Mouse (Mus musculus) spleen, postnatal 0 days (tissue): Measurements from ENCODE around the gene Rps28. TPM values are rescaled to one million over a fixed set of nuclear protein-coding genes. Genes with fewer than 3 reads are reported as not detected.

Source experiments
- polyA plus RNA-seq: library from polyadenylated mRNA; unstranded; fragments of >200 nt; fragmentation: Nextera tagmentation; extraction: Ambion mirVana; gene quantifications from 2 replicates; pipeline ENCODE4 v1.2.1, GENCODE M21; 2015

Gene Rps28
- polyA plus RNA-seq, result 1,075 and 1,076 TPM in 2 replicates

DNA sequence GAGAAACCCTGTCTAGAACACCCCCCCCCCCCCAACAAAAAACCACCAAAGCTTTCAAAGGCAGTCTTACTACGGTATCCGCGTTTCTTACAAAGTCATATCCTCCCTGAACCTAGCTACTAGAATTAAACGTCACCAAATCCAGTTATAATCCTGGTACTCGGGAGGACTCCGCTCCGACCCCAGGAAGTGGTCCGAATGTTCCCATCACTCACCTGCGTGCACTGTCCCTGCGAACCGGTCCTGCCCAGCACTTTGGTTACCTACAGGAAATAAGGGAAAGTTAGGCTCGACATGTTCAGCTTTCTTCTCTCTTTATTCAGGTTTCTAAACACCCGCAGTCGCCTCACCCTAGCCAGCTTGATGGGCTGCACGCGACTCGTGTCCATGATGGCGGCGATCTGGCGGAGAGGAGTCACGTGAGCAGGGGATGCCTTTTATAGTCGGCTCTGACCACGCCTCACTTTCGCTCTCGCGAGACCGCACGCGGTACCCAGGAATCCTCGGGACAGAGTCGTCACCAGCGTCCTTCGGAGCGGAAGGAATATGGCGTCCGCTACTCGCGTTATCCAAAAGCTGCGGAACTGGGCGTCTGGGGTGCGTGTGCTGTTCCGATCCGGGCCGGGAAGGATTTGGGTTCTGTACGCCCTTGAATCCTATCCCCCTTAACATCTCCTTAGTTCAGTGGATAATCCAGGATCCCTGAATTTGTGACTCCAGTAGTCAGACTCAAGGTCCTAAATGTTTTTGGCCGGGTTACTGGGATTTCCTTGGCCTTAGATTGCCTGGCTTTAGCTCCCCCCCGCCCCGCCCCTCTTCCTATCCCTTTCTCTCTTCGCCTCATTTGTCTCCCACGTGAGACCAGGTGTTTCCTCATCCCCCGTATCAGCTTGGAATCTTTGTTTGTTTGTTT, at the start of gene Rps28, which contains the start of gene Ndufa7:
Gene Rps28, minus strand, starts transcription at position 479 of the 913 bp plus-strand sequence.
Gene Ndufa7, plus strand, starts transcription at position 489 of the 913 bp plus-strand sequence.

DNA sequence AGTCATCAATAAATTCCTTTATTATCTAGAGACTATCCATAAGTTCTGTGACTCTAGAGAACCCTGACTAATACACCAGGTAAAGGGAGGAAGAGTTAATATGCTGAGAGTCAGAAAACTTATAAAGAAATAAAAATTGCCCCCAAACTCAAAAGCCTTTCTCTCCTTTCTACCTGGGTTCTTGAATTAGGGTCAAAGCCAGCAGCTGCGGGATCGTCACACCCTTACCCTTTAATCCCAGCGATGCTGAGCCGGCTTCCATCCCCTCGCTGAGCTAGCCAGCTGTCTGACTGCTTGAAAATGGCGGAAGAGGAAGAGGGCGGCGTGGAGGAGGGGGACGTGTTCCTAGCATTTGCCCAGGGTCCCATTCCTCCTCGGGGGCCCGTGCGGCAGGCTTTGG, 49.2 kb upstream of the Rps28 start, which contains the start of gene Gm7029:
Gene Gm7029, plus strand, starts transcription at position 301 of the 400 bp plus-strand sequence.

DNA sequence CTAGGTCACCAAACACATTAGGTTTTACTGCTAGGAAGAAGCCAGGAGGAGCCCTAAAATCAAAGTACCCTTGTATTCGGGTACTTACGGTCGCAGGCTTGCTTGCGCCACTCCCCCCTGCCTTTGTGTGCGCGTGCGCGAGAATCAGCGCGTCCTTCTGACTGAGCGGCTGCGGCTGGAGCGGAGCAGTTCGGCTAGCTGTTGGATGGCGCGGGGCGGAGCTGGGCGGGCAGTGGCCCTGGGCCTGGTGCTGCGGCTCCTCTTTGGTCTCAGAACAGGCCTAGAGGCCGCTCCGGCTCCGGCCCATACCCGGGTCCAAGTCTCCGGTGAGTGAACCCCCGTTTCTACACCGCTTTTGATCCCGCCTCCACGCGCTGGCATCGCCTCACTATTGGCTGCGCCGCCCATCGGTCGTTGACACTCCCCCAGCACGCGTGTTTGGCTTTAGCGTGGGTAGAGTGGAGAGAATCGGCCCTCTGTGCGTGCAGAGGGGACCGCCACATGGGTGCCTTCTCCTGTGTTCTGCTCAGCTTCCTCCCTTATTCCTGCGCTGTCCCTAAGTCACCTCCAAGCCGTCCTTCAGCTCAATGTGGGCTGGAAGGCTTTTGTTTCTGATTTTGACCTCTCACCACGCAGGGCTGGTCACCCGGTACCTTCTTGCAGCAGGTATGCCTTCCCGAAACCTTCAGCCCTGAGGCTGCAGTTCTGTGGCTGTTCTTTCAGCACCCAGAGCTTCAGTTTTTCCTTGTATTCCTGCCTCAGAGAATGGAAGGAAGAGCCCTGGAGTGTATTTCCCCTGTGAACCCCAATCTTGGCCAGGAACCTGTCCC, 18.8 kb upstream of the Rps28 start, which contains the start of gene Cd320:
Gene Cd320, plus strand, starts transcription at position 126 of the 830 bp plus-strand sequence.

DNA sequence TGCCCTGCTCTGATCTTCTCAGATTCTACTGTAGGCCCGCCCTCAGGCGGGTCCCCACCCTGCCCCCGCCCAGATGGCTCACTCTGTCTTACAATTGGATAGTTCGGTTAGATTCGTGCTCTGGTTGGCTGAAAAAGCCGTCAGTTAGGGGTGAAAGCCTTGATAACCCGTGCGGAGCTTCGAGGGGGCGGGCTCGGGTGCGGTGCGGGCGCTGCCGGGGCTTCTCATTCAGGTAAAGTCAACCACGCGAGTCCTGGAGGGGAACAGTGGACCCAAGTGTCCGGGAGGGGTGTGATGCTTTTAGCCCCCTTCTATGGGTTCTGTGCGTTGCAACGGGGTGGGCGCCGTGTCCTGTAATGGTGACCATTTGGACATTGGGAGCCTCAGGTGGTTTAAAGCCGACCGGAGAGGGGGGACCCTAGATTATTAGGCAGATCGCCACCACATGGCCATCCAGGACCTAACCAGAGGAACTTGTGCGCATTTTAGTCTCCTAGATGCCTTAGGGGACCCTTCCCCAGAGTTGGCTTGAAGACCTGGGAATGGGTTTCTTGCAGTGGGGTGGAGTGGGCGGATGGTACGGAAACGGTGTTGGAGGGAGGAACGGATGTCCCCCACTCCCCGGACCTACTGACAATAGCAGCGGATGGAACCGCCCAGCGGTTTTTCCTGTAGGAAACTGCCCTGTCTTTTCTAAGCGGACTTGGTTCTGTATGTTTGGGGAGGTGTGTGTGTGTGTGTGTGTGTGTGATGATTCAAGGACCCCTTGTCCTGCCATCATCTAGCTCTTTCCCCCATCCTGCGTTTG, 13.8 kb downstream of the Rps28 start, which contains the start of gene Kank3:
Gene Kank3, plus strand, starts transcription at position 186 of the 808 bp plus-strand sequence.

DNA sequence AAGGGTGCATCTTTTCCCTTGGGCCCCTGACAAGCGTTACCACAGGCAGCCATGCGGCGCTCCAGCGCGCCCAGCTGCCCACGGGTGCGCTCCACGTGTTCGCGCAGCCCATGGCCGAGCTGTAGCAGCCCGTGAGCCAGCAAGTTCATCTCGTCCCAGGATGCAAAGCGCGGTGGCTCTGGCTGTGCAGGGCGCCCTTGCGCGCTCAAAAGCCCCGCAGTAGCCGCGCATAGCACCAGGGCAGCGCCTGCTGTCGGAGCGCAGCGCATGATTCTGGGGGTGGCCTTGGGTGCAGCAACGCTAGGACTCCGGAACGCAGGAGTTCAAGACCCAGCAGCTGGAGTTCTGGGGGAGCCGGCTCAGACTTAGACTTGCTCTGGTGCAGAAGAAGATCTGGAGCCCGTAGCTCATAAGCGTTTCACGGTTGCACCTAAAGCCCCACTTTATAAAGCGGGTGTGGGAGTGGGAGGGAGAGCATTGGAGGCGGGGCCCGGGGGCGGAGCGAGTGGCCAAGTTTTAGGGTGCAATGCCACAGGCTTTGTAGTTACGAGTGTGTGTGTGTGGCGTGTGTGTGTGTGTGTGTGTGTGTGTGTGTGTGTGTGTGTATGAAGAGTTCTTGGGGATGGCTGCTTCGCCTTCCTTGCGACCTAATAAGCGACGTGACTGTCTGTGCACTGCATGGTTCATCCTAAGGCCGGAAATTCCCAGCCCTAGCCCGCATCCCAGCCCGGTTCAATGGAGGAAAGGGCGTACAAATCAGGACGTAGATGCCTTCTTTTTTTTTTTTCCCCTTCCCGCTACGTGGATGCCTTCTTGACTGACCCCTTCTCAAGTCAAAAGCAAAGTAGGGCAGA, 43.0 kb downstream of the Rps28 start, which contains the start of gene Angptl4:
Gene Angptl4, minus strand, starts transcription at position 707 of the 854 bp plus-strand sequence.

Other genes starting within 250 kb of the Rps28 start
- 34.5 and 34.8 TPM in 2 replicates for gene Zfp414, start 195.5 kb downstream of the Rps28 start, polyA plus RNA-seq
- gene Pram1, start 186.5 kb downstream of the Rps28 start, polyA plus RNA-seq, result 13.6 and 16.2 TPM in 2 replicates
- gene Hnrnpm, start 137.7 kb downstream of the Rps28 start, polyA plus RNA-seq, result 201 and 207 TPM in 2 replicates
- gene March2, start 105.9 kb downstream of the Rps28 start, polyA plus RNA-seq, result 242 and 248 TPM in 2 replicates
- 138 and 157 TPM in 2 replicates for gene Rab11b, start 64.0 kb downstream of the Rps28 start, polyA plus RNA-seq
- gene Angptl4, start 42.7 kb downstream of the Rps28 start, polyA plus RNA-seq, result 37.2 and 37.6 TPM in 2 replicates
- gene Kank3, start 14.0 kb downstream of the Rps28 start, polyA plus RNA-seq, result 27.7 and 41.7 TPM in 2 replicates
- gene Ndufa7, start within 50 bp of the Rps28 start, polyA plus RNA-seq, result 294 and 300 TPM in 2 replicates
- gene Cd320, start 18.5 kb upstream of the Rps28 start, polyA plus RNA-seq, result 14.3 and 19.1 TPM in 2 replicates
- not detected in 2 replicates for gene Gm7029, start 49.3 kb upstream of the Rps28 start, polyA plus RNA-seq
- 7.4 and 8.4 TPM in 2 replicates for gene Kifc1, start 66.1 kb upstream of the Rps28 start, polyA plus RNA-seq
- 0.77 and 1.2 TPM in 2 replicates for gene Platr17, start 80.6 kb upstream of the Rps28 start, polyA plus RNA-seq
- gene Daxx, start 84.9 kb upstream of the Rps28 start, polyA plus RNA-seq, result 27.0 and 29.1 TPM in 2 replicates
- 70.3 and 83.6 TPM in 2 replicates for gene Tapbp, start 91.3 kb upstream of the Rps28 start, polyA plus RNA-seq
- 11.8 and 12.6 TPM in 2 replicates for gene Zbtb22, start 91.3 kb upstream of the Rps28 start, polyA plus RNA-seq
- 16.8 and 22.9 TPM in 2 replicates for gene Rgl2, start 105.0 kb upstream of the Rps28 start, polyA plus RNA-seq
- 147 and 152 TPM in 2 replicates for gene Pfdn6, start 115.8 kb upstream of the Rps28 start, polyA plus RNA-seq
- gene Wdr46, start 116.1 kb upstream of the Rps28 start, polyA plus RNA-seq, result 20.6 and 20.9 TPM in 2 replicates
- gene B3galt4, start 126.9 kb upstream of the Rps28 start, polyA plus RNA-seq, result 3.7 and 4.2 TPM in 2 replicates
- 25.5 and 27.2 TPM in 2 replicates for gene Vps52, start 131.2 kb upstream of the Rps28 start, polyA plus RNA-seq
- 2,156 and 2,219 TPM in 2 replicates for gene Rps18, start 131.4 kb upstream of the Rps28 start, polyA plus RNA-seq
- 186 and 228 TPM in 2 replicates for gene H2-K1, start 175.8 kb upstream of the Rps28 start, polyA plus RNA-seq
- 8.9 and 11.6 TPM in 2 replicates for gene Ring1, start 200.1 kb upstream of the Rps28 start, polyA plus RNA-seq
- 36.1 and 46.0 TPM in 2 replicates for gene H2-Ke6, start 203.5 kb upstream of the Rps28 start, polyA plus RNA-seq
- 58.1 and 68.4 TPM in 2 replicates for gene Slc39a7, start 207.1 kb upstream of the Rps28 start, polyA plus RNA-seq
- gene Rxrb, start 207.2 kb upstream of the Rps28 start, polyA plus RNA-seq, result 26.4 and 30.3 TPM in 2 replicates
- 0.32 and 0.93 TPM in 2 replicates for gene Col11a2, start 214.9 kb upstream of the Rps28 start, polyA plus RNA-seq